Mouse (Mus musculus): ENCODE data around the gene Zmynd8.

DNA sequence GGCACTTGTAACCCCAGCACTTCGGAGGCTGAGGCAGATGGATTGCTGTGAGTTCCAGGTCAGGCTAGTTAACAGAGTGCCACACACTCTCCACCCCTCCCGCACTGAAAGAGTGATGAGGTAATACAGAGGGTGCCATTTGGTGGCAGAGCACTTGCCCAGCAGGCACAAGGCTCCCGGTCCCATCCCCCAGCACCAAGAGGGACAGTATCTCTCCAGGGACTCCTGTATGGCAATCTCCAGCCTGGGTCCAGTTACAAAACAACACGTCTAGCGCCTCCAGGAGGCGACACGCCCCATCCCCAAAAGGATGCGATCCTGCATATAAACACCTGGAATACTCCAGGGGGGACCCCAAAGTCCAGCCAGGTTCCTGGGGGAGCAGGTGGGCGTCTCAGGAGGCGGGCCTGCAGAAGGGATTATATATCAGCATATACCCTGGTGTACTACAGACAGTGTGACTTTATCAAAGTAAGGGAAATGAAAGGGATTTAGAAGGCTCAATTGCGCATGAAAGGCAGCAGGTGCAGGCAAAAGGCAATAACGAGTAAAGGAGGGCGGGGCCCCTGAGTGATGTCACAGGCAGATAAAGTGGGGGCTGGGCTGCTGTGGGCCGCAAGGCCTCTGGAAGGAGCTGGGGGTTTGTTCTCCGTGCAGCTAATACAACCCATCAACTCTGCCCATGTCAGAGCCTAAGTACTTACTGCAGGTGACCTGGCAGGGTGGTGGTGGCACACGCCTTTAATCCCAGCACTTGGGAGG, 44.4 kb downstream of the Zmynd8 start:
- TF ChIP-seq EP300 (IDR thresholded peaks at IDR 0.05; ENCODE audit: low read depth) (no peak), CTCF (IDR thresholded peaks at IDR 0.05; ENCODE audit: low read depth) (no peak)

Measured in heart, postnatal 0 days (tissue).